Mouse (Mus musculus): ENCODE results near the gene Tagln3. TPM values are rescaled to one million over a fixed set of nuclear protein-coding genes. Genes with fewer than 3 reads are reported as not detected.

Gene Tagln3
- 0.54 and 0.55 TPM in 2 replicates for total RNA-seq (2014; rRNA removed)
- 0.09 and 0.43 TPM in 2 replicates for polyA plus RNA-seq (2012; rRNA removed)

- H3K27me3 ChIP-seq (ENCODE audit: control insufficient read depth, insufficient read depth, low read length), result peaks cover 3% of the 10 kb centered on the region; the same call in 1 of the 2 replicates
- DNase-seq (ENCODE audit: extremely low read depth, low read depth, low spot score), result no peak
- H3K4me1 ChIP-seq (ENCODE audit: control insufficient read depth, insufficient read depth, low read length), result peaks cover 3% of the 10 kb centered on the region; the same call in 1 of the 2 replicates
- 12% methylated on average over 30 of the region's 30 CpGs for WGBS
- H3K9ac ChIP-seq (ENCODE audit: low read depth, low read length), result no peak within 1 kb of the TSS
- H3K27ac ChIP-seq (replicated peaks; ENCODE audit: insufficient read depth, low read depth, low read length), result no peak within 1 kb of the TSS
- TF ChIP-seq POLR2A (IDR thresholded peaks at IDR 0.05; ENCODE audit: extremely low read depth, insufficient read depth, low read length) (no peak), CTCF (IDR thresholded peaks at IDR 0.05; ENCODE audit: low read depth, low read length) (no peak)
- H3K79me2 ChIP-seq (ENCODE audit: control insufficient read depth, insufficient read depth, low read length), result no peaks in the 10 kb centered on the region
- H3K4me3 ChIP-seq (ENCODE audit: insufficient read depth, low read depth, low read length), result no peak within 1 kb of the TSS
- H3K36me3 ChIP-seq (ENCODE audit: control insufficient read depth, insufficient read depth, low read length), result no peaks in the 10 kb centered on the region
Observed at GRCm38 (mm10) chr16:45724061-45724741, at the start of gene Tagln3. Gene Tagln3, minus strand, starts transcription at chr16:45724608.

DNA sequence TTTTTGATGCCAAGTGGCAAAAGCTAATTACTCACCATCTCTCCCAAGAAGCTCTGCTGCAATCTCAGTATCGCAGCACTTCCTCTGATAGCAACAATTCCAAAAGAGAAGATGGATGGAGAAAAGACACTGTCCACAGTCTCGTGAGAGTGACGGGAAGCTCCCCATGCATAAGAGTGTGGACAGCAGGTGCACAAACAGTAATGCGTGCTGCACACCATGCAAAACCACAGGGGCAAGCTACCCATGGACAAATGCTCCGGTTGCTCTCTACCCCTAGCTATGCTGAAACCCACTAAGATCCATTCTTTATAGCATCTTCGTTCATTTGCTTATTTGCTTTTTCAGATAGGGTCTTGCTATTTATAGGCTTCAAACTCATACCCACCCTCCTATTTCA is 46.5 kb upstream of the Tagln3 start:
- WGBS, result 88% methylated on average over 6 of the region's 6 CpGs
- TF ChIP-seq POLR2A (IDR thresholded peaks at IDR 0.05; ENCODE audit: extremely low read depth, insufficient read depth, low read length) (no peak), CTCF (IDR thresholded peaks at IDR 0.05; ENCODE audit: low read depth, low read length) (no peak)

GRCm38 (mm10) chr16:45767853-45768640 is 43.6 kb upstream of the Tagln3 start:
- no peak for TF ChIP-seq POLR2A (IDR thresholded peaks at IDR 0.05; ENCODE audit: extremely low read depth, insufficient read depth, low read length)
- no peak for TF ChIP-seq CTCF (IDR thresholded peaks at IDR 0.05; ENCODE audit: low read depth, low read length)
- Histone ChIP-seq H3K9ac (ENCODE audit: low read depth, low read length) (no peak overlapping the region), H3K36me3 (ENCODE audit: control insufficient read depth, insufficient read depth, low read length) (peaks cover 51% of the 10 kb centered on the region), H3K4me1 (ENCODE audit: control insufficient read depth, insufficient read depth, low read length) (no peaks in the 10 kb centered on the region), H3K27me3 (ENCODE audit: control insufficient read depth, insufficient read depth, low read length) (no peaks in the 10 kb centered on the region), H3K79me2 (ENCODE audit: control insufficient read depth, insufficient read depth, low read length) (no peaks in the 10 kb centered on the region), H3K27ac (replicated peaks; ENCODE audit: insufficient read depth, low read depth, low read length) (no peak overlapping the region), H3K4me3 (ENCODE audit: insufficient read depth, low read depth, low read length) (no peak overlapping the region)
- WGBS, result 87% methylated on average over 10 of the region's 10 CpGs
- no peak for DNase-seq (ENCODE audit: extremely low read depth, low read depth, low spot score)

More for the DNA sequence above, 46.5 kb upstream of the Tagln3 start:
- Histone ChIP-seq H3K4me1 (ENCODE audit: control insufficient read depth, insufficient read depth, low read length) (no peaks in the 10 kb centered on the region), H3K9ac (ENCODE audit: low read depth, low read length) (no peak overlapping the region), H3K27me3 (ENCODE audit: control insufficient read depth, insufficient read depth, low read length) (no peaks in the 10 kb centered on the region), H3K27ac (replicated peaks; ENCODE audit: insufficient read depth, low read depth, low read length) (no peak overlapping the region), H3K36me3 (ENCODE audit: control insufficient read depth, insufficient read depth, low read length) (peaks cover 57% of the 10 kb centered on the region), H3K4me3 (ENCODE audit: insufficient read depth, low read depth, low read length) (no peak overlapping the region), H3K79me2 (ENCODE audit: control insufficient read depth, insufficient read depth, low read length) (no peaks in the 10 kb centered on the region)
- DNase-seq (ENCODE audit: extremely low read depth, low read depth, low spot score), result no peak

- Histone ChIP-seq H3K4me1 (ENCODE audit: control insufficient read depth, insufficient read depth, low read length) (no peaks in the 10 kb centered on the region), H3K9ac (ENCODE audit: low read depth, low read length) (no peak overlapping the region), H3K36me3 (ENCODE audit: control insufficient read depth, insufficient read depth, low read length) (peaks cover 54% of the 10 kb centered on the region), H3K27me3 (ENCODE audit: control insufficient read depth, insufficient read depth, low read length) (no peaks in the 10 kb centered on the region), H3K27ac (replicated peaks; ENCODE audit: insufficient read depth, low read depth, low read length) (no peak overlapping the region), H3K79me2 (ENCODE audit: control insufficient read depth, insufficient read depth, low read length) (no peaks in the 10 kb centered on the region), H3K4me3 (ENCODE audit: insufficient read depth, low read depth, low read length) (no peak overlapping the region)
- DNase-seq (ENCODE audit: extremely low read depth, low read depth, low spot score), result no peak
- 82% methylated on average over 4 of the region's 4 CpGs for WGBS
- TF ChIP-seq POLR2A (IDR thresholded peaks at IDR 0.05; ENCODE audit: extremely low read depth, insufficient read depth, low read length) (no peak), CTCF (IDR thresholded peaks at IDR 0.05; ENCODE audit: low read depth, low read length) (no peak)
Observed at GRCm38 (mm10) chr16:45767434-45767833, 43.0 kb upstream of the Tagln3 start.

GRCm38 (mm10) chr16:45765801-45766494 is 41.5 kb upstream of the Tagln3 start:
- no peaks in the 10 kb centered on the region for H3K4me1 ChIP-seq (ENCODE audit: control insufficient read depth, insufficient read depth, low read length)
- no peaks in the 10 kb centered on the region for H3K27me3 ChIP-seq (ENCODE audit: control insufficient read depth, insufficient read depth, low read length)
- no peaks in the 10 kb centered on the region for H3K79me2 ChIP-seq (ENCODE audit: control insufficient read depth, insufficient read depth, low read length)
- peaks cover 48% of the 10 kb centered on the region for H3K36me3 ChIP-seq (ENCODE audit: control insufficient read depth, insufficient read depth, low read length)
- 87% methylated on average over 7 of the region's 7 CpGs for WGBS
- no peak for TF ChIP-seq POLR2A (IDR thresholded peaks at IDR 0.05; ENCODE audit: extremely low read depth, insufficient read depth, low read length)
- TF ChIP-seq CTCF (IDR thresholded peaks at IDR 0.05; ENCODE audit: low read depth, low read length), result no peak
- no peak overlapping the region for H3K4me3 ChIP-seq (ENCODE audit: insufficient read depth, low read depth, low read length)
- no peak for DNase-seq (ENCODE audit: extremely low read depth, low read depth, low spot score)
- no peak overlapping the region for H3K9ac ChIP-seq (ENCODE audit: low read depth, low read length)
- H3K27ac ChIP-seq (replicated peaks; ENCODE audit: insufficient read depth, low read depth, low read length), result no peak overlapping the region
